Mouse (Mus musculus) heart, embryonic 12.5 days (tissue): Measurements from ENCODE around the gene Vmn1r55. TPM values are rescaled to one million over a fixed set of nuclear protein-coding genes. Genes with fewer than 3 reads are reported as not detected.
A peak's percentile ranks its signal among the peaks of the same experiment; 100 is the strongest.
"Not testable (repeated sequence)": the region's sequence is repeated elsewhere in the genome, so short reads cannot be mapped to it uniquely, and the experiment has no call there.

Experiments used
- ATAC-seq: fragments of 200-750 bp; cut with Nextera tagmentation; 2 replicates; pipeline ENCODE4 v1.8.0; 2017; ENCODE audit warnings: moderate TSS enrichment, moderate library complexity; ENCODE audit not compliant: insufficient number of reproducible peaks, low FRiP score
- H3K27ac ChIP-seq: fragments of 300-500 bp; sonication (generic); 2 replicates; pipeline ENCODE4 v1.5.1; 2016; ENCODE audit warnings: mild to moderate bottlenecking, moderate library complexity; ENCODE audit not compliant: poor library complexity, severe bottlenecking
- H3K27me3 ChIP-seq: fragments of 300-500 bp; sonication (generic); replicated peaks from 2 replicates; pipeline ENCODE4 v1.6.1; 2016; ENCODE audit warnings: mild to moderate bottlenecking, moderate library complexity
- H3K36me3 ChIP-seq: fragments of 300-500 bp; sonication (generic); 2 replicates; pipeline ENCODE4 v1.6.1; 2016; ENCODE audit warnings: mild to moderate bottlenecking, moderate library complexity
- H3K4me1 ChIP-seq: fragments of 300-500 bp; sonication (generic); replicated peaks from 2 replicates; pipeline ENCODE4 v1.6.1; 2016; ENCODE audit warnings: mild to moderate bottlenecking
- H3K4me2 ChIP-seq: fragments of 300-500 bp; sonication (generic); 2 replicates; pipeline ENCODE4 v1.6.1; 2016; ENCODE audit warnings: mild to moderate bottlenecking, moderate library complexity
- H3K4me3 ChIP-seq: fragments of 300-500 bp; sonication (generic); 2 replicates; pipeline ENCODE4 v1.5.1; 2016; ENCODE audit warnings: mild to moderate bottlenecking
- H3K9ac ChIP-seq: fragments of 300-500 bp; sonication (generic); 2 replicates; pipeline ENCODE4 v1.6.1; 2016; ENCODE audit warnings: mild to moderate bottlenecking, moderate library complexity
- H3K9me3 ChIP-seq: fragments of 300-500 bp; sonication (generic); replicated peaks from 2 replicates; pipeline ENCODE4 v1.6.1; 2016; ENCODE audit warnings: mild to moderate bottlenecking, moderate library complexity
- WGBS: fragments of 180-500 bp; shearing (Covaris S2); methylation state at CpG from one replicate; pipeline ENCODE4 v1.1.7; 2016; 5-methylcytosine and 5-hydroxymethylcytosine counted together
- polyA plus RNA-seq: library from polyadenylated mRNA; unstranded; fragments of >200 nt; fragmentation: Nextera tagmentation; extraction: Ambion mirVana; gene quantifications from 2 replicates; pipeline ENCODE4 v1.2.1, GENCODE M21; 2016

The Vmn1r55 gene
- not detected in 2 replicates for polyA plus RNA-seq

DNA sequence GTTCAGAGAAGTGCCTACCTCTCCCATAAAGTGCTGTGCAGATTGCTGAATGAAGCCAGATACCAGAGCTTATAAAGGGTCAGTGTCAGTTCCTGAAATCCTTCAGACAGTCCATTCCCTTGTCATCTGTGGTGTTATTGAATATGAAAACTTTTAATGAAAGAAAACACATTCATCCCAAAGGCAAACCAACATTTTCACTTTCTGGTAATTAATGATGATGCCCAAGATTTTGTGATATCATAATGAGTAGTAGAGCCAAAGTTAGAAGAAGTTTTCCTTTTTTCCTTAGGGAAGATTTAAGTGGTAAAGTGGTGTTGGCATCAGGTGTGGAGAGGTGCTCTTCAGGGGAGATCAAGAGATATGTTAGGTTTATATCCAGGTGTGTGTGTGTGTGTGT, at the start of gene Vmn1r55:
TSS of gene Vmn1r55 (minus strand) at position 101 of the 400 bp plus-strand sequence.
- not testable (repeated sequence) for H3K4me1 ChIP-seq, H3K9me3 ChIP-seq, H3K36me3 ChIP-seq, H3K9ac ChIP-seq, H3K27me3 ChIP-seq, H3K4me3 ChIP-seq, ATAC-seq, H3K27ac ChIP-seq, H3K4me2 ChIP-seq

DNA sequence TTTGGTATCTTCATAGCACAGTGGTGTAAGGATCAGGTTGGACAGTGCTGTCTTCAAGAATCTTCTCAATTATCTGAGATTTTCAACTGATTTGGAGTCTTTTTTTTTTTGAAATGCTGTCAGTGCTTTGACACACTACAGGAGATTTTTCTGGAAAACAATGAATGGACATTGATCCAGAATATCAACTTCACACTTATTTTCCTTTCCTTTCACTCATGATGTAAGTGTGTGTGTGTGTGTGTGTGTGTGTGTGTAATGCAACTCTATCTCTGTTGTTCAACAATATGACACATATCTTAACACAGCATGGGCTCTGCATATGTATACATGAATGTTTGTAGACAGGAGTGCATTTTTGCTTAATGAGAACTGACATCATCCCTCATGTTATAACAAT, 47.2 kb upstream of the Vmn1r55 start, which contains the start of gene Vmn1r56:
TSS of gene Vmn1r56 (minus strand) at position 101 of the 400 bp plus-strand sequence.
- H3K4me3 ChIP-seq, H3K27ac ChIP-seq, H3K9ac ChIP-seq, H3K4me2 ChIP-seq, H3K27me3 ChIP-seq, ATAC-seq, H3K4me1 ChIP-seq, H3K36me3 ChIP-seq: not testable (repeated sequence)
- peaks cover 13% of the 10 kb centered on the region; the same call in 1 of the 2 replicates for H3K9me3 ChIP-seq

DNA sequence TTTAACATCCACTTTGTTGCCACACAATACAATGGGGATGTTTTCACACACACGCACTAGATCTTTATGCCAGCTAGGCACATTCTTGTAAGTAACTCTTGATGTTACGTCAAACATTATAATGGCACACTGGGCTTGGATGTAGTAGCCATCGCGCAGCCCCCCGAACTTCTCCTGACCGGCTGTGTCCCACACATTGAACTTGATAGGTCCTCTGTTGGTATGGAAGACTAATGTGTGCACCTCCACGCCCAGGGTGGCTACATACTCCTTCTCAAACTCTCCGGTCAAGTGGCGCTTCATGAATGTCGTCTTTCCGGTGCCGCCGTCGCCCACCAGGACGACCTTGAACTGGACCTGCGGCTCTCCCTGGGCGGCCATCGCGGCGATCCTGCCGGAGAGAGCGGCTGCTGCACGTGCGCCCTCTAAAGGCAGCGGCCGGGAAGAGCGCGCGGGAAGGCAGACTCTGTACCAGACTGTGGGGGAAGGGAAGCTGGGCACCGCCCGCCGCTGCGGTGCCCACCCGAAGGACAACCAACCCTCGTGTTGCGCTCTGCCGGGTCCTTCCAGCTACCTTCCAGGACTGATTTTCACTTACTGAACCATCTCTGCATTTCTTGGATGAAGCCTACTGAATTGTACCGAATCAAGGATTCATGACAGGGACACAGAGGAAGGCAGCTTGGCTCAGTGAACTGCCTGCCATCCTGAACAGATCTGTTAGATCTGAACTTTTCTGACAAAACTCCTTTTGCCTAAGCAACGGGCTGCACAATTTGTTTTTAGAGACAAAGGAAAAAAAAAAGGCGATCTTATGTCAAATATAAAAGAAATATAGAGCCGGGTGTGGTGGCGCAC, 23.7 kb downstream of the Vmn1r55 start, which contains the start of gene Rasl2-9:
TSS of gene Rasl2-9 (minus strand) at position 402 of the 858 bp plus-strand sequence.
- peak; percentile 82 for ATAC-seq
- Histone ChIP-seq H3K4me3 (peak within 1 kb of the TSS; percentile 48), H3K9me3 (no peaks in the 10 kb centered on the region), H3K27ac (no peak within 1 kb of the TSS), H3K4me1 (0 out of 2 replicates have a peak, but pooled peaks cover 5% of the 10 kb centered on the region), H3K36me3 (no peaks in the 10 kb centered on the region), H3K9ac (peak within 1 kb of the TSS; percentile 69), H3K27me3 (no peaks in the 10 kb centered on the region), H3K4me2 (peak within 1 kb of the TSS; percentile 80)
- WGBS, result 18% methylated on average over 42 of the region's 42 CpGs

DNA sequence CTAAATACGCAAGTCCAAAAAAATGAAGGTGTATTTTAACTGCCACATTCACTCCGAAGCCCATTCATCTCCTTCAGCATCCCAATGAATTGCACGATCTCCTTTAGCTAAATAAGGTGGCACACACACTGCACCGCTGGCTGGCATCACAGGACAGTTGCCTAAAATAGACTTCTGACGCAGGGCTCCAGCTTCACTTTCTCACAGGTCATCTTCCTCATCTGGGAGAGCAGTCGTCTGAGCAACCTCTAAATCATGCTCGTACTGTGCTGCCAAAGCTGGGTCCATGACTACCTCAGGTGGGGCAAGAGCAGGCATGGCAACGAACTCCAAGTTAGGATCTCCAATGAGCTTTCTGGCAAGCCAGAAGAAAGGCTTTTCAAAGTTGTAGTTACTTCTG, 24.4 kb downstream of the Vmn1r55 start:
- Histone ChIP-seq H3K9ac (no peak overlapping the region), H3K4me3 (no peak overlapping the region), H3K36me3 (no peaks in the 10 kb centered on the region), H3K27me3 (no peaks in the 10 kb centered on the region), H3K27ac (no peak overlapping the region), H3K9me3 (no peaks in the 10 kb centered on the region), H3K4me1 (0 out of 2 replicates have a peak, but pooled peaks cover 5% of the 10 kb centered on the region), H3K4me2 (peak overlapping the region; percentile 80)
- ATAC-seq, result no peak
- 76% methylated on average over 8 of the region's 8 CpGs for WGBS

DNA sequence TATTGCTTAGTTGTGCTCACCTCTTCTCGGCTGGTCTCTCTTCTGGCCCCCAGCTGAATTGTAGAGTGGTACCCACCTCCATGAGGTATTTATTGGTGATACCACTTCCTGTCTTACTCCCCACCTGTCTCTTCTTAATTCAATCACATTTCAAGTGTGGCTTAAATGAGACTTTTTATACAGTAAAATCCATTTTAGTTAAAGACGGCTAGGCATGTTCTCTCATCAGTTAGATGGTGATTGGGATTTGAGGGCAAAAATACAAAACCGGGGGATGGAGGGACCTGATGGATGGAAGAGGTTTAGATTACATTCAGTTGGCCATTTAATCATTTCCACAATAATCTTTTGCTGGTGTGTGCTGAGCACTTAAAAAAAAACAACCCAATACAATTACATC, 32.6 kb downstream of the Vmn1r55 start, which contains the start of gene Rfpl4:
TSS of gene Rfpl4 (minus strand) at position 101 of the 400 bp plus-strand sequence.
- Histone ChIP-seq H3K4me2 (no peak within 1 kb of the TSS), H3K27me3 (no peaks in the 10 kb centered on the region), H3K9ac (no peak within 1 kb of the TSS), H3K27ac (no peak within 1 kb of the TSS), H3K36me3 (no peaks in the 10 kb centered on the region), H3K9me3 (no peaks in the 10 kb centered on the region), H3K4me1 (no peaks in the 10 kb centered on the region), H3K4me3 (no peak within 1 kb of the TSS)
- no peak for ATAC-seq
- WGBS, result 79% methylated on average over 3 of the region's 3 CpGs

DNA sequence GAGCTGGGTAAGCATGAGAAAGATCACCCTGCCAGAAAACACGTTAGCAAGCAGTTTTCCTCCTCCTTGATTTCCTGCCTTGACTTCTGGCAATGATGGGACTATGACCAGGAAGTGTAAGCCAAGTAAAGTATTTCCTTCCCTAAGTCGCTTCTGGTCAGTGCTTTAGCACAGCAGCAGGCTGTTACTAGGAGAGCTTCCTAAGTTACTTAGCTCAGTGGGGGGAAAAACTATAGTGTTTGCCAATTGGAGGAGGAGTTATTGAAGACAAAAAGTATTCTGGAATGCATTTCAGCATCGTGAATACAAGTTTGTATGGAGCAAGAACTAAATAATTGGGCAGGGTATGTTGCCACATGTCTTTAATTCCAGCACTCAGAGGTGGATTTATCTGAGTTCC, 36.8 kb downstream of the Vmn1r55 start:
- no peaks in the 10 kb centered on the region for H3K27me3 ChIP-seq
- H3K27ac ChIP-seq, result no peak overlapping the region
- ATAC-seq, result no peak
- H3K9me3 ChIP-seq, result no peaks in the 10 kb centered on the region
- WGBS, result 44% methylated on average over 3 of the region's 3 CpGs
- no peak overlapping the region for H3K9ac ChIP-seq
- 0 out of 2 replicates have a peak, but pooled peaks cover 4% of the 10 kb centered on the region for H3K4me1 ChIP-seq
- no peak overlapping the region for H3K4me2 ChIP-seq
- no peaks in the 10 kb centered on the region for H3K36me3 ChIP-seq
- H3K4me3 ChIP-seq, result no peak overlapping the region

DNA sequence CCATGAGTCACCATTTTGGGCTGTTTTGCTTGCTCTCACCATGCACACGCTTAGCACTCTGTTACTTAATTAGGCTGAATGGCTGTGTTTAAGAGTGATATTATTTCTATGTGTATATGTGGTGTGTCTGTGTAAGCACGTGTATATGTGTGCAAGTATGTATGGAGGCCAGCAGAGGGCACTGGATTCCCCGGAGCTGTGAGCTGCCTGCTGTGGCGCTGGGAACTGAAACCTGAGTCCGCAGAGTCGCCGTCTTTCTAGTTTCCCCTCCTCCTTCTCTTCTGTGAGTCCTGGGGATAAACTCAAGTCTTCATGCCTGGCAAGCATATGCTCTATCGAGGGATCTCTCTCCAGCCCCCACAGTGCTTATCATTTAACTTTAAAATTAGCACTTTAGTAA, 40.2 kb downstream of the Vmn1r55 start:
- 78% methylated on average over 8 of the region's 8 CpGs for WGBS

DNA sequence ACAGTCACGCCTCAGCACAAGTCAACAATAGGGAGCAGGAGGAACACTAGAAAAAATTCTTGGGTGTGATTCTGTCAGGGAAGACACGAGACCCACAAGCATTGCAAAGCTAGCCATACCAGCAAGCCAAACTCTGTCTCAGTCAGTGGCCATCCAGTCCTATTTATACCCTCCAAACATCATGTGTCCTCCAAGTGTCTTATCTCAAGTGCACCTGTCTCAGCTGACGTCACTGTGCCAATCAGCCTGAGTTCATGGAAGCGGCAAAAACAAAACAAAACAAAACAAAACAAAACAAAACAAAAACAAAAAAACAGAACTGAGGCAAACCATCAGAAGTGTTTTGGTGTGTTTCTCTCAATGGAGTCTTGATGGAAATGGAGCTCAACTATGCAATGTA, 41.2 kb downstream of the Vmn1r55 start:
- H3K36me3 ChIP-seq, result no peaks in the 10 kb centered on the region
- H3K4me3 ChIP-seq, result no peak overlapping the region
- ATAC-seq, result peak; percentile 45; the same call in 1 of the 2 replicates
- 53% methylated on average over 4 of the region's 4 CpGs for WGBS
- 0 out of 2 replicates have a peak, but pooled peaks cover 4% of the 10 kb centered on the region for H3K4me1 ChIP-seq
- H3K4me2 ChIP-seq, result no peak overlapping the region
- H3K27ac ChIP-seq, result no peak overlapping the region
- no peaks in the 10 kb centered on the region for H3K9me3 ChIP-seq
- no peaks in the 10 kb centered on the region for H3K27me3 ChIP-seq
- H3K9ac ChIP-seq, result no peak overlapping the region

More for the DNA sequence above, 40.2 kb downstream of the Vmn1r55 start:
- H3K4me3 ChIP-seq, result no peak overlapping the region
- H3K4me1 ChIP-seq, result 0 out of 2 replicates have a peak, but pooled peaks cover 4% of the 10 kb centered on the region
- no peak overlapping the region for H3K9ac ChIP-seq
- no peaks in the 10 kb centered on the region for H3K27me3 ChIP-seq
- no peak overlapping the region for H3K4me2 ChIP-seq
- H3K9me3 ChIP-seq, result no peaks in the 10 kb centered on the region
- H3K36me3 ChIP-seq, result no peaks in the 10 kb centered on the region
- H3K27ac ChIP-seq, result no peak overlapping the region
- no peak for ATAC-seq

DNA sequence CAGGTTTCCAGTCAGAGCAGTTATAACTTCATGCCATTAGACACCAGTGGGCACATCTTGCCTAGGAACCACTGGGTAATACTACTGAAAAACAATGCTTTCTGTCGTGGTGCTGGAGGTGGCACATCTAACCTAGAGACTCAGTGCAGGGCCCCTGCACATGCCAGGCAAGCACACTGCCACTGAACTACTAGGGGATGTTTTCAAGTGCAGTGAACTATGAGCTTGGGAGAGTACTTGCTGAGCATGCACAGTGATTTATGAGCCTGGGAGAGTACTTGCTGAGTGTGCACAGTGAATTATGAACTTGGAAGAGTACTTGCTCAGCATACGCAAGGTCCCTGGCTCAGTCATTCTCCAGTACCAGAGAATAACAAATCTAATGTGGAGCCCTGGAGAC, 46.9 kb downstream of the Vmn1r55 start:
- no peak overlapping the region for H3K27ac ChIP-seq
- H3K4me2 ChIP-seq, result no peak overlapping the region
- H3K4me1 ChIP-seq, result no peaks in the 10 kb centered on the region
- peaks cover 21% of the 10 kb centered on the region for H3K36me3 ChIP-seq
- no peak overlapping the region for H3K4me3 ChIP-seq
- no peaks in the 10 kb centered on the region for H3K9me3 ChIP-seq
- WGBS, result 91% methylated on average over 2 of the region's 2 CpGs
- no peak overlapping the region for H3K9ac ChIP-seq
- H3K27me3 ChIP-seq, result no peaks in the 10 kb centered on the region
- ATAC-seq, result no peak

DNA sequence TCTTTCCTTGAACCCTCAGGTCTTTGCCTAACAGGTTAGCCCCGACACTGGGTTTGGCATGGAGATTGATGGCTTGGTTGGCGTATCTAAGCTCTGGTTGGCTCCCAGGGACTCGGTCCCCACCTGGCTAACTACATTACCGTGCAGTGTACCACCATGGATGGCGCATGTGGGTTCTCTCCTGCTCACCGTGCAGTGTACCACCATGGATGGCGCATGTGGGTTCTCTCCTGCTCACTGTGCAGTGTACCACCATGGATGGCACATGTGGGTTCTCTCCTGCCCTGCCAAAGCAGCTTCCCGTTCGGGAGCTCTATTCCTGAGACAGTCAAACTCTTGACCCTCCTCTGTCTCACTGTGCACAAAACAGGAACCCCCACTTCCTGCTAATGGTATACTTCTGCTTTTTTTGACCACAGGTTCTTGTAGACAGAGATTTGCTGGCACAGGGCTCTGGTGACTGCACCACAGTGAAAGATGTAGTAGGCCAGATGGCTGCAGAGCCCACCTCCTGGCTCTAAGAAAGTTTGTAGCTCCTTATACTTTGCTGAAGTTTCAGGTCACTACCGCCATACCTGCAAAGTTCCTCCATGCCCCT, 48.3 kb downstream of the Vmn1r55 start:
- Histone ChIP-seq H3K4me1 (no peaks in the 10 kb centered on the region), H3K4me3 (no peak overlapping the region), H3K27ac (no peak overlapping the region), H3K9me3 (no peaks in the 10 kb centered on the region), H3K9ac (no peak overlapping the region), H3K36me3 (peaks cover 35% of the 10 kb centered on the region), H3K27me3 (no peaks in the 10 kb centered on the region), H3K4me2 (no peak overlapping the region)
- 84% methylated on average over 10 of the region's 10 CpGs for WGBS
- ATAC-seq, result no peak

DNA sequence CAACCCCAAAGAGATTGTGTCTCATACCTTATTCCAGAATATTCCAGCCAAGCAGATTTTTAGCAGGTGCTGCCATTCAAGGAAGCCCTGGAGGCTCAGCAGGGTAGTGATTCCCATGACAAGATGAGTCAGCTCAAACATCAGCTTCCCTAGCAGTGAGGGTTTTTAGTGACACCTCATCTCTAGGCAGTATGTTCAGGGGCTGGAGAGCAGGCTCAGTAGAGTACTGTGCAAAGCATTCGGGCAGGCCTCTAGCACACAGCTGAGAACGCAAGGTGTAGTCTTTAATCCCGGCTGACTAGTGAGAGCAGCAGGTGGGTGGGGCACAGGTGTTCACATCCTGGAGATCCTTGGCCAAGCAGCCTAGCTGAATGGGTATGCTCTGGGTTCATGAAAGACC, 49.7 kb downstream of the Vmn1r55 start:
- 81% methylated on average over 3 of the region's 3 CpGs for WGBS
- no peak for ATAC-seq
- H3K9me3 ChIP-seq, result no peaks in the 10 kb centered on the region
- peaks cover 49% of the 10 kb centered on the region for H3K36me3 ChIP-seq
- no peak overlapping the region for H3K27ac ChIP-seq
- no peak overlapping the region for H3K4me2 ChIP-seq
- no peak overlapping the region for H3K4me3 ChIP-seq
- no peaks in the 10 kb centered on the region for H3K27me3 ChIP-seq
- no peaks in the 10 kb centered on the region for H3K4me1 ChIP-seq
- H3K9ac ChIP-seq, result no peak overlapping the region
